Mouse (Mus musculus) stomach, embryonic 15.5 days (tissue): Measurements from ENCODE around the gene Impg1. TPM values are rescaled to one million over a fixed set of nuclear protein-coding genes. Genes with fewer than 3 reads are reported as not detected.

Experiments
- ATAC-seq: fragments of 200-750 bp; cut with Nextera tagmentation; 2 replicates; pipeline ENCODE4 v1.8.0; 2017; ENCODE audit warnings: low read depth, moderate number of reproducible peaks, moderate TSS enrichment; ENCODE audit not compliant: insufficient read depth, low FRiP score
- H3K27ac ChIP-seq: fragments of 300-500 bp; sonication (generic); 2 replicates; pipeline ENCODE4 v1.5.1; 2015; ENCODE audit warnings: mild to moderate bottlenecking, inconsistent platforms
- H3K27me3 ChIP-seq: fragments of 300-500 bp; sonication (generic); replicated peaks from 2 replicates; pipeline ENCODE4 v1.6.1; 2015; ENCODE audit warnings: inconsistent platforms
- H3K36me3 ChIP-seq: fragments of 300-500 bp; sonication (generic); 2 replicates; pipeline ENCODE4 v1.6.1; 2015; ENCODE audit warnings: inconsistent platforms
- H3K4me1 ChIP-seq: fragments of 300-500 bp; sonication (generic); 2 replicates; pipeline ENCODE4 v1.6.1; 2015; ENCODE audit warnings: inconsistent platforms
- H3K4me2 ChIP-seq: fragments of 300-500 bp; sonication (generic); 2 replicates; pipeline ENCODE4 v1.6.1; 2015; ENCODE audit warnings: mild to moderate bottlenecking, inconsistent platforms
- H3K4me3 ChIP-seq: fragments of 300-500 bp; sonication (generic); replicated peaks from 2 replicates; pipeline ENCODE4 v1.5.1; 2015; ENCODE audit warnings: inconsistent platforms
- H3K9ac ChIP-seq: fragments of 300-500 bp; sonication (generic); 2 replicates; pipeline ENCODE4 v1.6.1; 2015; ENCODE audit warnings: inconsistent platforms
- H3K9me3 ChIP-seq: fragments of 300-500 bp; sonication (generic); 2 replicates; pipeline ENCODE4 v1.6.1; 2016; ENCODE audit warnings: inconsistent platforms
- WGBS: fragments of 180-500 bp; shearing (Covaris S2); methylation state at CpG from one replicate; pipeline ENCODE4 v1.1.7; 2015; 5-methylcytosine and 5-hydroxymethylcytosine counted together
- polyA plus RNA-seq: library from polyadenylated mRNA; unstranded; fragments of >200 nt; fragmentation: Nextera tagmentation; extraction: Ambion mirVana; gene quantifications from 2 replicates; pipeline ENCODE4 v1.2.1, GENCODE M21; 2015

Gene Impg1
- 0.05 TPM in 2 replicates for polyA plus RNA-seq

GRCm38 (mm10) chr9:80465381-80465780 lies at the start of gene Impg1:
Gene Impg1, minus strand, starts transcription at chr9:80465481.
- Histone ChIP-seq H3K9ac (no peak within 1 kb of the TSS), H3K27ac (no peak within 1 kb of the TSS), H3K4me1 (no peaks in the 10 kb centered on the region), H3K9me3 (no peaks in the 10 kb centered on the region), H3K36me3 (no peaks in the 10 kb centered on the region), H3K4me3 (no peak within 1 kb of the TSS), H3K4me2 (no peak within 1 kb of the TSS), H3K27me3 (no peaks in the 10 kb centered on the region)
- WGBS: 34% methylated on average over 6 of the region's 6 CpGs
- no peak for ATAC-seq

DNA sequence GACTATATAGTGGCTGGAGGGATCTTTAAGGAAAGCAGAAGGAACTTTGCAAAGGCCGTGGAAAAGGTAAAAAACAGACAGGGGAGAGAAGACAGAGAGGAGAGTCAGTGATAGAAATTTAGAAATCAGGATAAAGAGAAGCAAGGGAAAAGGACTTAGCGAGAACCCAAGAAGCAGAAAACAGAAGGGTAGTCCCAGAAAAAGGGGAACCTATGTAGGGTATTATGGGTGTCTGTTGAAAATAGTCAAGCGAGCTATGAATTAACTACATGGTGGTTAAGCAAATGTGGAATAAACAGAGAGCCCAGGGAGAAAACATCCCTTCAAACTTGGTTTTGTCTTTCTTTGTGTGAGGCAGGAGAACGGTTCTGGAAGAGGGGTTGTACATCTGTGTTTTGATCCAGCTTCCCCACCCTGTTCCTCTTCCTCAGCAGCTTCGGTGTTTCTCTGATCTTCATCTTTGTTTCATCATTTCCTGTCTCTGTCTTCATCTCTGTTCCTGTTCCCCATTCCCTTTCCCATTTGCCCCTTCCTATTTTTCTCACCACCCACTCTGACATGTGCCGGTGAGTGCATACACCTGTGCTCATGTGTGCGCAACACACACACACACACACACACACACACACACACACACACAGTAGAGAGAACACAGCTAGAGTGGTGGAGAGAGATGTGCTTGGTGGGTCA lies 44.3 kb upstream of the Impg1 start:
- WGBS: 81% methylated on average over 7 of the region's 7 CpGs
- H3K36me3 ChIP-seq: no peaks in the 10 kb centered on the region
- ATAC-seq: no peak
- H3K9me3 ChIP-seq: no peaks in the 10 kb centered on the region
- H3K4me1 ChIP-seq: no peaks in the 10 kb centered on the region
- no peak overlapping the region for H3K9ac ChIP-seq
- no peaks in the 10 kb centered on the region for H3K27me3 ChIP-seq
- H3K4me2 ChIP-seq: no peak overlapping the region
- no peak overlapping the region for H3K27ac ChIP-seq
- H3K4me3 ChIP-seq: no peak overlapping the region

DNA sequence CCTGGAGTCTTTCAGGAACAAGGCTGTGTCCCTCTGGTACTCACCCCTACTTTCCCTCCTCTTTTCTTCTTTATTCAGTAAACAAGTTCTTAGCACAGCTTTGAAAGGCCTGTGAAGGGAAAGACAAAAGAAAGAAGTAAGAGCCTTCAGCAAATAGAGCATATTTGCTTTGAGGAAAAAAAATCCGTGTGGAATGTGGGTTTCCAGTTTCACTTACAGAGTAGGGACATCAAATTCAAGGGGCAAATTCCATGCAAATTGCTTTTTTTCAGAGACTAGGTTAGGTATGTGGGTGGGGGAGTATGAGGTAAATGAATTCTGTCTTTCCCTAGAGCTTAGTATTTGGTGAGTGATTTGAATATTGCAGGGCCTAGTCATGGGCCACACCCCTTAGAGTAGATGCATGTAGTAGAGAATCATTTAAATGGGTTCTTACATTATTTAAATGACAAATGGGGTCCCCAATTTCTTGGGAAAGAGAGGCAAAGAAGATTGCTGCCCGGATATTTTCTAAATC lies 39.3 kb upstream of the Impg1 start:
- ATAC-seq: no peak
- Histone ChIP-seq H3K27ac (no peak overlapping the region), H3K36me3 (no peaks in the 10 kb centered on the region), H3K4me2 (no peak overlapping the region), H3K4me1 (no peaks in the 10 kb centered on the region), H3K27me3 (no peaks in the 10 kb centered on the region), H3K9ac (no peak overlapping the region), H3K4me3 (no peak overlapping the region), H3K9me3 (no peaks in the 10 kb centered on the region)
- 42% methylated on average over 2 of the region's 2 CpGs for WGBS

- no peak overlapping the region for H3K4me3 ChIP-seq
- H3K9ac ChIP-seq: no peak overlapping the region
- no peak overlapping the region for H3K4me2 ChIP-seq
- no peaks in the 10 kb centered on the region for H3K9me3 ChIP-seq
- H3K27me3 ChIP-seq: no peaks in the 10 kb centered on the region
- WGBS: 84% methylated on average over 4 of the region's 4 CpGs
- H3K4me1 ChIP-seq: no peaks in the 10 kb centered on the region
- H3K36me3 ChIP-seq: no peaks in the 10 kb centered on the region
- H3K27ac ChIP-seq: no peak overlapping the region
- no peak for ATAC-seq
These were observed 26.3 kb upstream of the Impg1 start for GRCm38 (mm10) chr9:80491591-80491990.

GRCm38 (mm10) chr9:80460420-80460819 lies 4.9 kb downstream of the Impg1 start:
- Histone ChIP-seq H3K4me1 (no peaks in the 10 kb centered on the region), H3K9me3 (no peaks in the 10 kb centered on the region), H3K4me2 (no peak overlapping the region), H3K27me3 (no peaks in the 10 kb centered on the region), H3K27ac (no peak overlapping the region), H3K9ac (no peak overlapping the region), H3K4me3 (no peak overlapping the region), H3K36me3 (no peaks in the 10 kb centered on the region)
- no peak for ATAC-seq
- 63% methylated on average over 4 of the region's 4 CpGs for WGBS

DNA sequence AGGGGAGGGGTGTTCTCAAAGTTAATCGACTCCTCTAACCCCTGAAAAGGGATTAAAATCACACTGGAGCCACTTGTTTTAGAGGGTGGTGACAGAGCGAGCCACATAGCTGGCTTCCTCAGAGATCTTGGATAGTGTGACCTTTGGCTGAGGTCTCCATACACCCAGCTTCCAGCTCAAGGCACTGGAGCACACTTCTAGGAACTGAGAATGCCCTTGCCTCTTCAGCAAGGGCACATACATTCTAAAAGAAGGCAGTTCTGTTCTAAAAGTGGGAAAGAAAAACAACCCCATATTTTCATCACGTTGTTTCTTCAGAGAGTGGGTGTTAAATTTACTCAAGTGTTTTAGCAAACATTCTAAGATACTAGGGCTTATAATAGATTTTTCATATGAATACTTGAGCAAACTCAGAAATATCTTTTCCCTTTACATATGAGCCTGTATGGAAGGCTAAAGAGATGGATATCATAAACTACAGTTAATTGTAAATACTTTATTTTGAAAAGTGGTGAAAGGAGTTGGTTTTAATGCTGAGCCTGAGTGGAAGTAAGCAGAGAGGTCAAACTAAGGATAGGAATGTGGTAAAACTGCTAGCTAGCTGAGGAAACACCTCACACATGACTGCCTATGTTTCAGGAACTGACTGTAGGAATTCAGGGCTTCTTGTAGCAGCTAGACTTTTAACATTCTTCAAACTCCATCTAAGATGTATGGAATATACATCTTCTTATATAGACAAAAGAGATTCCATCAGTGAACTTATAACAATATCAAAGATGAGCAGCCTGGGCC lies 14.6 kb downstream of the Impg1 start:
- no peaks in the 10 kb centered on the region for H3K4me1 ChIP-seq
- 59% methylated on average over 3 of the region's 3 CpGs for WGBS
- no peak overlapping the region for H3K4me2 ChIP-seq
- no peaks in the 10 kb centered on the region for H3K27me3 ChIP-seq
- no peak overlapping the region for H3K4me3 ChIP-seq
- ATAC-seq: peak; percentile 10; the same call in 1 of the 2 replicates
- H3K27ac ChIP-seq: no peak overlapping the region
- H3K9ac ChIP-seq: no peak overlapping the region
- H3K9me3 ChIP-seq: no peaks in the 10 kb centered on the region
- no peaks in the 10 kb centered on the region for H3K36me3 ChIP-seq

- ATAC-seq: no peak
- Histone ChIP-seq H3K9me3 (no peaks in the 10 kb centered on the region), H3K4me1 (no peaks in the 10 kb centered on the region), H3K4me3 (no peak overlapping the region), H3K4me2 (no peak overlapping the region), H3K27ac (no peak overlapping the region), H3K27me3 (no peaks in the 10 kb centered on the region), H3K9ac (no peak overlapping the region), H3K36me3 (no peaks in the 10 kb centered on the region)
- 52% methylated on average over 5 of the region's 5 CpGs for WGBS
These were observed 24.1 kb downstream of the Impg1 start for GRCm38 (mm10) chr9:80441096-80441710.

GRCm38 (mm10) chr9:80391404-80391803 lies 73.9 kb downstream of the Impg1 start:
- 80% methylated on average over 3 of the region's 3 CpGs for WGBS
- ATAC-seq: no peak
- no peaks in the 10 kb centered on the region for H3K27me3 ChIP-seq
- H3K27ac ChIP-seq: no peak overlapping the region
- no peaks in the 10 kb centered on the region for H3K9me3 ChIP-seq
- H3K4me3 ChIP-seq: no peak overlapping the region
- no peaks in the 10 kb centered on the region for H3K36me3 ChIP-seq
- H3K4me2 ChIP-seq: no peak overlapping the region
- no peak overlapping the region for H3K9ac ChIP-seq
- no peaks in the 10 kb centered on the region for H3K4me1 ChIP-seq

- Histone ChIP-seq H3K27ac (no peak overlapping the region), H3K4me3 (no peak overlapping the region), H3K4me1 (no peaks in the 10 kb centered on the region), H3K9ac (no peak overlapping the region), H3K9me3 (no peaks in the 10 kb centered on the region), H3K27me3 (no peaks in the 10 kb centered on the region), H3K36me3 (no peaks in the 10 kb centered on the region), H3K4me2 (no peak overlapping the region)
- 71% methylated on average over 5 of the region's 5 CpGs for WGBS
- no peak for ATAC-seq
These were observed 74.3 kb downstream of the Impg1 start for GRCm38 (mm10) chr9:80391002-80391401.

- WGBS: 89% methylated on average over 3 of the region's 3 CpGs
- Histone ChIP-seq H3K4me3 (no peak overlapping the region), H3K9me3 (no peaks in the 10 kb centered on the region), H3K36me3 (no peaks in the 10 kb centered on the region), H3K27ac (no peak overlapping the region), H3K27me3 (no peaks in the 10 kb centered on the region), H3K4me2 (no peak overlapping the region), H3K4me1 (no peaks in the 10 kb centered on the region), H3K9ac (no peak overlapping the region)
- ATAC-seq: no peak
These were observed 77.4 kb downstream of the Impg1 start for GRCm38 (mm10) chr9:80387890-80388289.

DNA sequence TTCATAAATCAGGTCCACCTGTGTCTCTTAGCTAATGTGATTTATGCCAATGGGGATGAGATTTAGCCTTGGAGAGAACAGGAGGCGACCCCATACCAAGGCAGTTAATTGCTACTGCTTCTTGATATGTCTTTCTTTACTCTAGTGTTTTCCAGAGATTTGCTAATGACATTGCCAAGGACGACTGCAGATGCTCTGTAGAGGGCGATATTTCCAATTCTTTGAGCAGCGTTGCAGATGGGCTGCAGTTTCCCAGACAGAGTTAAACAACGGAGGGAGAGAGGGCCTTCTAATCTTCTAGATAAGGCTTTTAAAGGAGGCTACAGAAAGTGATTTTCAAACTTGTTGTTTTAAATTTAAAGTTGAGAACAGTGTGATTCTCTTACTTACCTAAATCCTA lies 78.8 kb downstream of the Impg1 start:
- no peak overlapping the region for H3K27ac ChIP-seq
- no peak for ATAC-seq
- H3K27me3 ChIP-seq: no peaks in the 10 kb centered on the region
- H3K9me3 ChIP-seq: no peaks in the 10 kb centered on the region
- no peak overlapping the region for H3K4me2 ChIP-seq
- no peaks in the 10 kb centered on the region for H3K4me1 ChIP-seq
- H3K9ac ChIP-seq: no peak overlapping the region
- no peak overlapping the region for H3K4me3 ChIP-seq
- 27% methylated on average over 5 of the region's 5 CpGs for WGBS
- no peaks in the 10 kb centered on the region for H3K36me3 ChIP-seq

DNA sequence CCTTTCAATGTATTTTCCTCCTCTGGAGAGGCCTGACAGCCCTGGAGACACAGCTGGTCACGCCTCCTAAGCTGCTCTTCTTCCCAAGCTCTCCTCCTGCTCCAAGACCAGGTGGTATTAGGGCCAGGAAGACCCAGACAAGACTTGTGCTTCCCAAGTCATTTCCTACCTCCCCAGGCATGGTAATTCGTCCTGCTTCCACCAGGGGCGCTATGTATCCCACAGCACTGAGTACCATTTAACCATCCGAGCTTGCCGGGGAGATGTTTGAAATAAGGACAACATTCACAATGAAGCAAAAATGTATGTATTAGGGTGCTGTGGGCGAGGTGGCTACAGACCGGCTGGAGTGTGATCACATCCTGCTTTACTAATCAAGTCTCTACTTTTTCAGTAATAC lies 79.3 kb downstream of the Impg1 start:
- Histone ChIP-seq H3K9ac (no peak overlapping the region), H3K27me3 (no peaks in the 10 kb centered on the region), H3K4me3 (no peak overlapping the region), H3K9me3 (no peaks in the 10 kb centered on the region), H3K27ac (no peak overlapping the region), H3K4me1 (no peaks in the 10 kb centered on the region), H3K36me3 (no peaks in the 10 kb centered on the region), H3K4me2 (no peak overlapping the region)
- 46% methylated on average over 7 of the region's 7 CpGs for WGBS
- ATAC-seq: no peak
